Mouse (Mus musculus): ENCODE data around the gene Naip1.
"Not testable (repeated sequence)": the region's sequence is repeated elsewhere in the genome, so short reads cannot be mapped to it uniquely, and the experiment has no call there.

The Naip1 gene

GRCm38 (mm10) chr13:100391021-100391420 is 61.6 kb downstream of the Naip1 start:
- DNase-seq, result not testable (repeated sequence)

- no peak for DNase-seq
These were observed 82.1 kb downstream of the Naip1 start for GRCm38 (mm10) chr13:100370536-100370935.
